In the genomic region with DNA sequence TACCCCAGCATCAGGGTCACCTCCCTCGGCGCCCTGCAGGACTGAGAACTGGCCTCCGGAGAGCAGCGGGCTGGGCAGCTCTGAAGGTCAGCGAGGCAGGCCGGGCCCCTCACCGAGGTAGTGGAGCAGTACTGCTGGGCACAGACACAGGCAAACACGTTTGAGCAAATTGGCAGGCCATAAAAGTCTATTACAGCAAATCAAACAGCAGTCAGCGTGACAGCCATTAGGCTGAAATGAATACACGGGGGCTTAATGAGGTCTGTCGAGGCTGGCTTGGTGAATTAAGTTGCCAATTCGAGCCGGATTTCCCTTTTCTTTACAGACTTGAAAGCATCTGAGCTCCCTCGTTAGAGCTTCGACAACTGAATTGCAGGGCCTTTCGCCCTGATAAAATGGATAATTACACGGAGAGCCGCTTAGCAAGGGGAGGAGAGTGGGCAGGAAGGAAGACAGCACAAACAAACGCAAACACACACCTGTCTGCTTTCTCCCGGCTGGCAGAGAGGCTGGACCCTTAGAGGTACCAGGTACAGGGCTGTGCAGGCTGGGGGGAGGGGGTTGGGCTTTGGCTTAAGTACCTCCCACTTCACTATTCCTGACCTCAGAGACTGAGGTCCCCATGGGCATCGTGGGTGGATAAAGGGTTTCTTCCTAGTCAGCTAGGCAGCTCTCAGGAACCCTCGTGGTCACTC, we compare ENCODE assay signal across 9 mouse cellular contexts.
DNase-seq lines count a peak whose midpoint lies in the region; ATAC-seq lines count a peak whose summit lies in the region.
"Had no signal": no experiment of that assay in that cellular context is flagged by ENCODE, and none has a peak within 500 bp of the region (broad histone marks: within the 10 kb centered on the region; RNA-seq: fewer than 3 reads in every experiment).

No protein-coding gene starts in this region.

- peaks cover 18% of the 10 kb centered on the region for H3K4me1 ChIP-seq in forebrain, embryonic 15.5 days
- peaks cover 21% of the 10 kb centered on the region for H3K4me1 ChIP-seq in limb, embryonic 11.5 days (ENCODE audit: control insufficient read depth, insufficient read depth, low read length)

- H3K27me3 ChIP-seq in forebrain, embryonic 15.5 days, result peaks cover 9% of the 10 kb centered on the region; the same call in 1 of the 2 replicates
- 0 out of 2 replicates have a peak, but pooled peaks cover 2% of the 10 kb centered on the region for H3K27me3 ChIP-seq in limb, embryonic 11.5 days (ENCODE audit: control insufficient read depth, insufficient read depth, low read length)

- H3K9me3 ChIP-seq in forebrain, embryonic 15.5 days, result no peaks in the 10 kb centered on the region
- H3K9me3 ChIP-seq in limb, embryonic 11.5 days (ENCODE audit: control insufficient read depth, low read length), result no peaks in the 10 kb centered on the region

- ATAC-seq in frontal cortex, adult (ENCODE audit: low TSS enrichment), result peak; percentile 38; the same call in 1 of the 2 replicates
- ATAC-seq in forebrain, embryonic 15.5 days (replicated peaks), result peak; percentile 79
- no peak for ATAC-seq in limb, embryonic 11.5 days (ENCODE audit: insufficient number of reproducible peaks, low FRiP score, low TSS enrichment, low read depth)
- ATAC-seq in megakaryocyte, adult 5-6 weeks (ENCODE audit: poor library complexity, severe bottlenecking), result no peak

- H3K9ac ChIP-seq in forebrain, embryonic 15.5 days (replicated peaks), result no peak overlapping the region
- H3K9ac ChIP-seq in limb, embryonic 11.5 days (ENCODE audit: low read length), result no peak overlapping the region; the same call in 1 of the 2 replicates

- peak overlapping the region; percentile 69 for H3K27ac ChIP-seq in forebrain, embryonic 15.5 days (replicated peaks)
- H3K27ac ChIP-seq in limb, embryonic 11.5 days (replicated peaks; ENCODE audit: low read depth, low read length), result no peak overlapping the region
- H3K27ac ChIP-seq: layer of hippocampus, adult 2 months had no signal

- H3K4me2 ChIP-seq in forebrain, embryonic 15.5 days (replicated peaks), result 0 out of 2 replicates have a peak overlapping the region, but pooled peaks have one; percentile 15
- peak overlapping the region; percentile 30 for H3K4me2 ChIP-seq in limb, embryonic 11.5 days (ENCODE audit: low read depth, severe bottlenecking)

- H3K4me3 ChIP-seq in forebrain, embryonic 15.5 days, result no peak overlapping the region
- no peak overlapping the region for H3K4me3 ChIP-seq in limb, embryonic 11.5 days (ENCODE audit: low read depth, low read length)
- H3K4me3 ChIP-seq: layer of hippocampus, adult 2 months had no signal

- no peak for DNase-seq in frontal cortex, postnatal 25 days (ENCODE audit: low spot score in 2 of 2)
- DNase-seq in Muller cell, postnatal 12 days (ENCODE audit: inconsistent ontology term), result peak; percentile 69
- peak; percentile 67 for DNase-seq in limb, embryonic 11.5 days (ENCODE audit: low spot score)
- DNase-seq in thymus, postnatal 4 days, result no peak
- no peak for DNase-seq in T-cell, adult 2 months (ENCODE audit: low spot score)

- WGBS in forebrain, embryonic 15.5 days, result 2% methylated on average over 22 of the region's 22 CpGs
- 3% methylated on average over 22 of the region's 22 CpGs for WGBS in limb, embryonic 11.5 days

- no peaks in the 10 kb centered on the region for H3K36me3 ChIP-seq in forebrain, embryonic 15.5 days
- H3K36me3 ChIP-seq in limb, embryonic 11.5 days (ENCODE audit: control insufficient read depth, insufficient read depth, low read length), result no peaks in the 10 kb centered on the region

Comparison
In these comparisons a context has a peak if more than half of its experiments do, and no peak if none do; other contexts are left out.
1. ATAC-seq: peak in frontal cortex, adult (single experiment) and forebrain, embryonic 15.5 days (single experiment); none in limb, embryonic 11.5 days (single experiment) and megakaryocyte, adult 5-6 weeks (single experiment).
2. DNase-seq: peak in Muller cell, postnatal 12 days (single experiment) and limb, embryonic 11.5 days (single experiment); none in frontal cortex, postnatal 25 days (0 of 2), thymus, postnatal 4 days (single experiment) and T-cell, adult 2 months (single experiment).